ENCODE assay signal across 9 mouse cellular contexts in the genomic region with DNA sequence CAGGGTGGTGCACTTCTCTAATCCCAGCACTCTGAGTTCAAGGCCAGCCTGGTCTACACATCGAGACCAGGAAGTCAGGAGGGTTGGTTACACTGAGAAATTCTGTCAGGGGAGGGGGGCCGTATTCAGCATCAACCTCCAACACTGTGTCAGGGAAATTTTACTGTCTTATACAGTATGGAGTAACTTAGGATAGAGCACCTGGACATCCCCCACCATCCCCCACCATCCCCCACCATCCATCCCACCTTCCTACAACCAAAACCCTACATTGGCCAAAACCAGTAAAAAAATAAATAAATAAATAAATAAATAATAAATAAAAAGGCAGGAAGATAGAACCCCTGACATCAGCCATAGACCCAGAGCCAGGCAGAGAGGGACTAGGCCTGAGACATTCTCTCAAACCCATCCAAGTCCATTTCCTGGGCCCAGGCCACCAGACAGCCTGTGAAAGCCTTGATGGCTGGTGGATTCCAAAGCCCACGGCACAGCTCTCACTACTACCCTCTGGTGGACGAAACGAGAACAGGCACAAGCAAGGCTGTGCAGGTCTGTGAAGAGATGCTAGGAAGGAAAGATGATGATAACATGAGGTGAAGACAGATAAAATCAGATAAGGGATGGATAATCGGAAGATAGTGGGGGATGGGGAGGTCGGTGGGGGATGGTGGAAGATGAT. TPM values are rescaled to one million over a fixed set of nuclear protein-coding genes. Genes with fewer than 3 reads are reported as not detected.
DNase-seq lines count a peak whose midpoint lies in the region; ATAC-seq and TF ChIP-seq lines count a peak whose summit lies in the region.
"Had no signal": no experiment of that assay in that cellular context is flagged by ENCODE, and none has a peak within 500 bp of the region (broad histone marks: within the 10 kb centered on the region; RNA-seq: fewer than 3 reads in every experiment).

No protein-coding gene starts in this region.

- peak; percentile 54 for TF ChIP-seq CTCF in C2C12 (IDR thresholded peaks at IDR 0.05; ENCODE audit: control insufficient read depth, insufficient read depth, insufficient read length)

- H3K9me3 ChIP-seq in limb, embryonic 14.5 days (ENCODE audit: control insufficient read depth, low read length) = no peaks in the 10 kb centered on the region
- no peaks in the 10 kb centered on the region for H3K9me3 ChIP-seq in neural tube, embryonic 11.5 days (ENCODE audit: control insufficient read depth, low read length)

- H3K79me3 ChIP-seq in C2C12 (ENCODE audit: low read depth) = no peaks in the 10 kb centered on the region

- H3K4me2 ChIP-seq in limb, embryonic 14.5 days (replicated peaks; ENCODE audit: low read depth, low read length, severe bottlenecking) = no peak overlapping the region
- no peak overlapping the region for H3K4me2 ChIP-seq in neural tube, embryonic 11.5 days (ENCODE audit: low read depth)

- H3K27me3 ChIP-seq in C2C12 (ENCODE audit: control insufficient read depth, insufficient read depth, insufficient read length) = peaks cover 42% of the 10 kb centered on the region
- H3K27me3 ChIP-seq in limb, embryonic 14.5 days (ENCODE audit: control insufficient read depth, insufficient read depth, low read length) = no peaks in the 10 kb centered on the region
- H3K27me3 ChIP-seq in neural tube, embryonic 11.5 days (ENCODE audit: control insufficient read depth, insufficient read depth, low read length) = no peaks in the 10 kb centered on the region

- WGBS in limb, embryonic 14.5 days = 29% methylated on average over 7 of the region's 7 CpGs
- WGBS in neural tube, embryonic 11.5 days = 28% methylated on average over 7 of the region's 7 CpGs

- no peak overlapping the region for H3K9ac ChIP-seq in limb, embryonic 14.5 days (ENCODE audit: low read depth, low read length, severe bottlenecking)
- no peak overlapping the region for H3K9ac ChIP-seq in neural tube, embryonic 11.5 days (ENCODE audit: low read length)

- ATAC-seq in common myeloid progenitor, adult 5-6 weeks (replicated peaks; ENCODE audit: low read depth, poor library complexity, severe bottlenecking) = peak; percentile 92
- 0 out of 2 replicates have a peak, but pooled peaks have one; percentile 57 for ATAC-seq in limb, embryonic 14.5 days (ENCODE audit: low FRiP score, low read depth)
- peak; percentile 48; the same call in 1 of the 2 replicates for ATAC-seq in neural tube, embryonic 11.5 days (ENCODE audit: insufficient read depth, low FRiP score, low TSS enrichment)

- H3K27ac ChIP-seq in limb, embryonic 14.5 days (replicated peaks; ENCODE audit: low read depth, low read length) = no peak overlapping the region
- H3K27ac ChIP-seq in neural tube, embryonic 11.5 days (ENCODE audit: low read depth, low read length) = no peak overlapping the region

- TF ChIP-seq POLR2A in limb, embryonic 14.5 days (IDR thresholded peaks at IDR 0.05; ENCODE audit: borderline replicate concordance, extremely low read depth, insufficient read depth, insufficient read length) = no peak

- no peaks in the 10 kb centered on the region for H3K79me2 ChIP-seq in C2C12 (ENCODE audit: control insufficient read depth, insufficient read depth)

- H3ac ChIP-seq in C2C12 (ENCODE audit: control insufficient read depth, insufficient read length, low read depth) = no peak overlapping the region

- no peaks in the 10 kb centered on the region for H3K36me3 ChIP-seq in C2C12 (ENCODE audit: control insufficient read depth, insufficient read depth)
- H3K36me3 ChIP-seq in limb, embryonic 14.5 days (ENCODE audit: control insufficient read depth, insufficient read depth, low read length) = no peaks in the 10 kb centered on the region
- H3K36me3 ChIP-seq in neural tube, embryonic 11.5 days (ENCODE audit: control insufficient read depth, insufficient read depth, low read length) = no peaks in the 10 kb centered on the region

- peak; percentile 85 for DNase-seq in ZHBTc4 (ENCODE audit: low read depth, low spot score)
- DNase-seq in gastrocnemius, postnatal 25 days = peak; percentile 53
- peak; percentile 40 to 71 for DNase-seq in kidney, adult 8-10 months
- DNase-seq in limb, embryonic 14.5 days (ENCODE audit: low spot score) = peak; percentile 57
- DNase-seq in neural tube, embryonic 11.5 days (ENCODE audit: low spot score) = peak; percentile 81
- DNase-seq in testis, postnatal 10 days (ENCODE audit: low spot score) = peak; percentile 88

- no peak overlapping the region for H3K4me3 ChIP-seq in C2C12 (ENCODE audit: insufficient read depth, poor library complexity, severe bottlenecking)
- H3K4me3 ChIP-seq in limb, embryonic 14.5 days (replicated peaks; ENCODE audit: low read length) = no peak overlapping the region
- H3K4me3 ChIP-seq in neural tube, embryonic 11.5 days (ENCODE audit: low read depth, low read length) = no peak overlapping the region
- H3K4me3 ChIP-seq: erythroblast, embryonic 14.5 days had no signal

- H3K4me1 ChIP-seq in limb, embryonic 14.5 days (ENCODE audit: control insufficient read depth, insufficient read depth, low read length) = no peaks in the 10 kb centered on the region
- H3K4me1 ChIP-seq in neural tube, embryonic 11.5 days (ENCODE audit: control insufficient read depth, insufficient read depth, low read length) = no peaks in the 10 kb centered on the region

TF ChIP-seq in C2C12, 6 proteins besides CTCF, POLR2A, EP300 and RAD21:
- TF ChIP-seq CEBPB (IDR thresholded peaks at IDR 0.05; ENCODE audit: low read depth) (no peak), MYOD1 (IDR thresholded peaks at IDR 0.05; ENCODE audit: control insufficient read depth, insufficient read length, low read depth) (no peak), MAX (IDR thresholded peaks at IDR 0.05) (no peak), FOSL1 (IDR thresholded peaks at IDR 0.05; ENCODE audit: insufficient read depth, low read length, poor library complexity, severe bottlenecking) (no peak), MYOG (IDR thresholded peaks at IDR 0.05; ENCODE audit: control insufficient read depth, extremely low read depth, insufficient read length) (no peak), USF1 (IDR thresholded peaks at IDR 0.05; ENCODE audit: low read depth) (no peak)
TF ChIP-seq in C2C12: peak in this region for 0.

RNA-seq across cellular contexts. Expression of a gene that starts 3.7 kb away (rescaled TPM):
- not detected for polyA plus RNA-seq in C2C12 (2012; fragmentation: generic; extraction: Trizol)
- total RNA-seq in common myeloid progenitor, adult 5-6 weeks (2017) = not detected in 2 replicates
- total RNA-seq in gastrocnemius, postnatal 25 days (2021) = 10 to 100 TPM; 14.8 to 17.1 TPM
- polyA plus RNA-seq in limb, embryonic 14.5 days (2012; rRNA removed) = 0.14 and 0.22 TPM in 2 replicates
- 0.15 TPM in 1 of 2 replicates, not detected in the other for polyA plus RNA-seq in limb, embryonic 14.5 days (2014; fragmentation: Nextera tagmentation; extraction: Ambion mirVana)
- not detected in 2 replicates for polyA plus RNA-seq in neural tube, embryonic 11.5 days (2014; fragmentation: Nextera tagmentation; extraction: Ambion mirVana)
- polyA plus RNA-seq: erythroblast, embryonic 14.5 days had no signal

RNA-seq across cellular contexts. Expression of a gene that starts 11.5 kb away (rescaled TPM):
- polyA plus RNA-seq in C2C12 (2012; fragmentation: generic; extraction: Trizol) = 3.5 TPM
- not detected in 2 replicates for total RNA-seq in common myeloid progenitor, adult 5-6 weeks (2017)
- total RNA-seq in gastrocnemius, postnatal 25 days (2021) = 1 to 10 TPM; 2.1 to 2.3 TPM
- polyA plus RNA-seq in limb, embryonic 14.5 days (2012; rRNA removed) = 30.2 and 33.0 TPM in 2 replicates
- polyA plus RNA-seq in limb, embryonic 14.5 days (2014; fragmentation: Nextera tagmentation; extraction: Ambion mirVana) = 9.0 and 10.1 TPM in 2 replicates
- polyA plus RNA-seq in neural tube, embryonic 11.5 days (2014; fragmentation: Nextera tagmentation; extraction: Ambion mirVana) = 17.2 and 23.1 TPM in 2 replicates
- polyA plus RNA-seq: erythroblast, embryonic 14.5 days had no signal

RNA-seq across cellular contexts. Expression of a gene that starts 15.1 kb away (rescaled TPM):
- not detected for polyA plus RNA-seq in C2C12 (2012; fragmentation: generic; extraction: Trizol)
- total RNA-seq in common myeloid progenitor, adult 5-6 weeks (2017) = not detected in 2 replicates
- total RNA-seq in gastrocnemius, postnatal 25 days (2021) = not detected
- 5.0 and 8.4 TPM in 2 replicates for polyA plus RNA-seq in limb, embryonic 14.5 days (2012; rRNA removed)
- 8.2 and 11.5 TPM in 2 replicates for polyA plus RNA-seq in limb, embryonic 14.5 days (2014; fragmentation: Nextera tagmentation; extraction: Ambion mirVana)
- polyA plus RNA-seq in neural tube, embryonic 11.5 days (2014; fragmentation: Nextera tagmentation; extraction: Ambion mirVana) = 1.5 and 2.5 TPM in 2 replicates
- polyA plus RNA-seq: erythroblast, embryonic 14.5 days had no signal

RNA-seq across cellular contexts. Expression of a gene that starts 20.0 kb away (rescaled TPM):
- 80.7 TPM for polyA plus RNA-seq in C2C12 (2012; fragmentation: generic; extraction: Trizol)
- 5.3 and 9.9 TPM in 2 replicates for total RNA-seq in common myeloid progenitor, adult 5-6 weeks (2017)
- total RNA-seq in gastrocnemius, postnatal 25 days (2021) = 10 to 100 TPM; 19.1 to 19.6 TPM
- 44.6 and 57.4 TPM in 2 replicates for polyA plus RNA-seq in limb, embryonic 14.5 days (2012; rRNA removed)
- polyA plus RNA-seq in limb, embryonic 14.5 days (2014; fragmentation: Nextera tagmentation; extraction: Ambion mirVana) = 66.0 and 67.0 TPM in 2 replicates
- 71.2 and 78.7 TPM in 2 replicates for polyA plus RNA-seq in neural tube, embryonic 11.5 days (2014; fragmentation: Nextera tagmentation; extraction: Ambion mirVana)

RNA-seq across cellular contexts. Expression of a gene that starts 32.8 kb away (rescaled TPM):
- 235 TPM for polyA plus RNA-seq in C2C12 (2012; fragmentation: generic; extraction: Trizol)
- total RNA-seq in common myeloid progenitor, adult 5-6 weeks (2017) = 109 and 113 TPM in 2 replicates
- 100 to 1,000 TPM; 329 to 332 TPM for total RNA-seq in gastrocnemius, postnatal 25 days (2021)
- 138 and 156 TPM in 2 replicates for polyA plus RNA-seq in limb, embryonic 14.5 days (2012; rRNA removed)
- 106 and 110 TPM in 2 replicates for polyA plus RNA-seq in limb, embryonic 14.5 days (2014; fragmentation: Nextera tagmentation; extraction: Ambion mirVana)
- polyA plus RNA-seq in neural tube, embryonic 11.5 days (2014; fragmentation: Nextera tagmentation; extraction: Ambion mirVana) = 165 and 168 TPM in 2 replicates
